Mouse (Mus musculus) neural tube, embryonic 13.5 days (tissue): Measurements from ENCODE around the gene Ephb3. TPM values are rescaled to one million over a fixed set of nuclear protein-coding genes. Genes with fewer than 3 reads are reported as not detected.

Source experiments
- ATAC-seq: fragments of 200-750 bp; cut with Nextera tagmentation; 2 replicates; pipeline ENCODE4 v1.8.0; 2017; ENCODE audit warnings: low read depth, mild to moderate bottlenecking, moderate TSS enrichment, moderate library complexity
- H3K27ac ChIP-seq: fragments of 300-500 bp; sonication (generic); replicated peaks from 2 replicates; pipeline ENCODE4 v1.5.1; 2015; ENCODE audit warnings: moderate library complexity, mild to moderate bottlenecking, inconsistent platforms
- H3K27me3 ChIP-seq: fragments of 300-500 bp; sonication (generic); 2 replicates; pipeline ENCODE4 v1.6.1; 2015; ENCODE audit warnings: mild to moderate bottlenecking, inconsistent platforms
- H3K36me3 ChIP-seq: fragments of 300-500 bp; sonication (generic); 2 replicates; pipeline ENCODE4 v1.6.1; 2015; ENCODE audit warnings: mild to moderate bottlenecking, inconsistent platforms
- H3K4me1 ChIP-seq: fragments of 300-500 bp; sonication (generic); replicated peaks from 2 replicates; pipeline ENCODE4 v1.6.1; 2015; ENCODE audit warnings: inconsistent platforms
- H3K4me2 ChIP-seq: fragments of 300-500 bp; sonication (generic); 2 replicates; pipeline ENCODE4 v1.6.1; 2015; ENCODE audit warnings: inconsistent platforms, mild to moderate bottlenecking, moderate library complexity
- H3K4me3 ChIP-seq: fragments of 300-500 bp; sonication (generic); 2 replicates; pipeline ENCODE4 v1.5.1; 2015; ENCODE audit warnings: mild to moderate bottlenecking, inconsistent platforms
- H3K9ac ChIP-seq: fragments of 300-500 bp; sonication (generic); 2 replicates; pipeline ENCODE4 v1.6.1; 2015; ENCODE audit warnings: moderate library complexity, mild to moderate bottlenecking, inconsistent platforms
- H3K9me3 ChIP-seq: fragments of 300-500 bp; sonication (generic); 2 replicates; pipeline ENCODE4 v1.6.1; 2016; ENCODE audit warnings: inconsistent platforms
- WGBS: fragments of 180-500 bp; shearing (Covaris S2); methylation state at CpG from one replicate; pipeline ENCODE4 v1.1.7; 2015; 5-methylcytosine and 5-hydroxymethylcytosine counted together
- polyA plus RNA-seq: library from polyadenylated mRNA; unstranded; fragments of >200 nt; fragmentation: Nextera tagmentation; extraction: Ambion mirVana; gene quantifications from 2 replicates; pipeline ENCODE4 v1.2.1, GENCODE M21; 2015

The Ephb3 gene
- polyA plus RNA-seq, 1 experiment from 2014 or later, result 13.5 TPM

GRCm38 (mm10) chr16:21209290-21209689, 4.7 kb downstream of the Ephb3 start:
- no peak for ATAC-seq
- H3K4me3 ChIP-seq, result no peak overlapping the region
- H3K4me2 ChIP-seq, result no peak overlapping the region; the same call in 1 of the 2 replicates
- H3K27ac ChIP-seq, result no peak overlapping the region
- no peak overlapping the region for H3K9ac ChIP-seq
- H3K4me1 ChIP-seq, result peaks cover 70% of the 10 kb centered on the region
- H3K9me3 ChIP-seq, result no peaks in the 10 kb centered on the region
- peaks cover 8% of the 10 kb centered on the region for H3K36me3 ChIP-seq
- no peaks in the 10 kb centered on the region for H3K27me3 ChIP-seq
- WGBS, result 89% methylated on average over 3 of the region's 3 CpGs

- 12% methylated on average over 5 of the region's 5 CpGs for WGBS
- H3K9ac ChIP-seq, result peak overlapping the region; percentile 70
- H3K4me3 ChIP-seq, result peak overlapping the region; percentile 38
- peak overlapping the region; percentile 62 for H3K4me2 ChIP-seq
- no peak for ATAC-seq
- peaks cover 78% of the 10 kb centered on the region for H3K4me1 ChIP-seq
- no peaks in the 10 kb centered on the region for H3K9me3 ChIP-seq
- no peaks in the 10 kb centered on the region for H3K27me3 ChIP-seq
- H3K27ac ChIP-seq, result peak overlapping the region; percentile 86
- H3K36me3 ChIP-seq, result peaks cover 17% of the 10 kb centered on the region
Observed at GRCm38 (mm10) chr16:21210204-21210603, 5.6 kb downstream of the Ephb3 start.

- Histone ChIP-seq H3K4me1 (peaks cover 80% of the 10 kb centered on the region), H3K4me3 (peak overlapping the region; percentile 38), H3K4me2 (peak overlapping the region; percentile 62), H3K27me3 (no peaks in the 10 kb centered on the region), H3K9me3 (no peaks in the 10 kb centered on the region), H3K36me3 (peaks cover 22% of the 10 kb centered on the region), H3K27ac (peak overlapping the region; percentile 86), H3K9ac (peak overlapping the region; percentile 70)
- ATAC-seq, result peak; percentile 86
- WGBS, result under 1% methylated on average over 24 of the region's 25 CpGs
Observed at GRCm38 (mm10) chr16:21210667-21211338, 6.2 kb downstream of the Ephb3 start.

- peak; percentile 9; the same call in 1 of the 2 replicates for ATAC-seq
Observed at GRCm38 (mm10) chr16:21211501-21211900, 6.9 kb downstream of the Ephb3 start.

GRCm38 (mm10) chr16:21212369-21212768, 7.8 kb downstream of the Ephb3 start:
- Histone ChIP-seq H3K27me3 (no peaks in the 10 kb centered on the region), H3K27ac (no peak overlapping the region), H3K4me2 (no peak overlapping the region), H3K4me3 (no peak overlapping the region), H3K9me3 (no peaks in the 10 kb centered on the region), H3K4me1 (peaks cover 78% of the 10 kb centered on the region), H3K36me3 (peaks cover 30% of the 10 kb centered on the region), H3K9ac (no peak overlapping the region)
- WGBS, result 13% methylated on average over 1 of the region's 1 CpGs
- ATAC-seq, result no peak

More at GRCm38 (mm10) chr16:21211501-21211900, 6.9 kb downstream of the Ephb3 start:
- Histone ChIP-seq H3K9ac (peak overlapping the region; percentile 70), H3K4me3 (peak overlapping the region; percentile 38), H3K36me3 (peaks cover 22% of the 10 kb centered on the region), H3K27me3 (no peaks in the 10 kb centered on the region), H3K4me2 (peak overlapping the region; percentile 62), H3K9me3 (no peaks in the 10 kb centered on the region), H3K4me1 (peaks cover 80% of the 10 kb centered on the region), H3K27ac (peak overlapping the region; percentile 86)
- WGBS, result 48% methylated on average over 4 of the region's 4 CpGs

GRCm38 (mm10) chr16:21213939-21214338, 9.4 kb downstream of the Ephb3 start:
- Histone ChIP-seq H3K9ac (no peak overlapping the region), H3K4me2 (no peak overlapping the region), H3K27me3 (no peaks in the 10 kb centered on the region), H3K36me3 (peaks cover 46% of the 10 kb centered on the region), H3K4me1 (peaks cover 63% of the 10 kb centered on the region), H3K27ac (no peak overlapping the region), H3K9me3 (no peaks in the 10 kb centered on the region), H3K4me3 (no peak overlapping the region)
- ATAC-seq, result no peak
- 97% methylated on average over 7 of the region's 7 CpGs for WGBS

GRCm38 (mm10) chr16:21214803-21215202, 10.2 kb downstream of the Ephb3 start:
- Histone ChIP-seq H3K27me3 (no peaks in the 10 kb centered on the region), H3K9ac (0 out of 2 replicates have a peak overlapping the region, but pooled peaks have one; percentile 5), H3K4me2 (no peak overlapping the region), H3K36me3 (peaks cover 54% of the 10 kb centered on the region), H3K4me3 (no peak overlapping the region), H3K4me1 (peaks cover 55% of the 10 kb centered on the region), H3K9me3 (no peaks in the 10 kb centered on the region), H3K27ac (0 out of 2 replicates have a peak overlapping the region, but pooled peaks have one; percentile 9)
- ATAC-seq, result no peak
- WGBS, result 78% methylated on average over 17 of the region's 17 CpGs

- Histone ChIP-seq H3K4me3 (no peak overlapping the region), H3K36me3 (peaks cover 67% of the 10 kb centered on the region), H3K4me1 (peaks cover 43% of the 10 kb centered on the region), H3K27ac (no peak overlapping the region), H3K9ac (no peak overlapping the region), H3K4me2 (no peak overlapping the region), H3K9me3 (no peaks in the 10 kb centered on the region), H3K27me3 (no peaks in the 10 kb centered on the region)
- peak; percentile 24; the same call in 1 of the 2 replicates for ATAC-seq
- WGBS, result 37% methylated on average over 4 of the region's 4 CpGs
Observed at GRCm38 (mm10) chr16:21216047-21216446, 11.5 kb downstream of the Ephb3 start.

GRCm38 (mm10) chr16:21217233-21217632, 12.7 kb downstream of the Ephb3 start:
- 83% methylated on average over 14 of the region's 14 CpGs for WGBS
- Histone ChIP-seq H3K27ac (no peak overlapping the region), H3K27me3 (no peaks in the 10 kb centered on the region), H3K9me3 (no peaks in the 10 kb centered on the region), H3K9ac (no peak overlapping the region), H3K36me3 (peaks cover 79% of the 10 kb centered on the region), H3K4me2 (no peak overlapping the region), H3K4me3 (no peak overlapping the region), H3K4me1 (peaks cover 33% of the 10 kb centered on the region)
- no peak for ATAC-seq

GRCm38 (mm10) chr16:21219656-21220055, 15.1 kb downstream of the Ephb3 start:
- Histone ChIP-seq H3K4me2 (no peak overlapping the region), H3K27ac (no peak overlapping the region), H3K9ac (no peak overlapping the region), H3K27me3 (no peaks in the 10 kb centered on the region), H3K4me3 (no peak overlapping the region), H3K9me3 (no peaks in the 10 kb centered on the region), H3K4me1 (peaks cover 33% of the 10 kb centered on the region), H3K36me3 (peaks cover 80% of the 10 kb centered on the region)
- no peak for ATAC-seq
- whole genome bisulfite sequencing, result 92% methylated on average over 4 of the region's 4 CpGs

- Histone ChIP-seq H3K4me3 (no peak overlapping the region), H3K4me2 (no peak overlapping the region), H3K4me1 (peaks cover 12% of the 10 kb centered on the region), H3K9ac (no peak overlapping the region), H3K27me3 (no peaks in the 10 kb centered on the region), H3K36me3 (peaks cover 55% of the 10 kb centered on the region), H3K9me3 (no peaks in the 10 kb centered on the region), H3K27ac (no peak overlapping the region)
- 69% methylated on average over 3 of the region's 3 CpGs for WGBS
- no peak for ATAC-seq
Observed at GRCm38 (mm10) chr16:21223038-21223437, 18.5 kb downstream of the Ephb3 start.

GRCm38 (mm10) chr16:21224648-21225240, 20.2 kb downstream of the Ephb3 start:
- no peak for ATAC-seq
- no peak overlapping the region for H3K27ac ChIP-seq

More at GRCm38 (mm10) chr16:21224648-21225240, 20.2 kb downstream of the Ephb3 start:
- Histone ChIP-seq H3K9me3 (no peaks in the 10 kb centered on the region), H3K36me3 (peaks cover 38% of the 10 kb centered on the region), H3K4me1 (peaks cover 12% of the 10 kb centered on the region), H3K9ac (no peak overlapping the region; the same call in 1 of the 2 replicates), H3K27me3 (no peaks in the 10 kb centered on the region), H3K4me3 (no peak overlapping the region), H3K4me2 (no peak overlapping the region)
- 41% methylated on average over 4 of the region's 4 CpGs for WGBS
